In genomic region chr9:64016092-64016491, GRCm38 (mm10) we compare ENCODE assay signal across 8 mouse cellular contexts. TPM values are rescaled to one million over a fixed set of nuclear protein-coding genes. Genes with fewer than 3 reads are reported as not detected.
DNase-seq lines count a peak whose midpoint lies in the region; ATAC-seq and TF ChIP-seq lines count a peak whose summit lies in the region.
"Had no signal": no experiment of that assay in that cellular context is flagged by ENCODE, and none has a peak within 500 bp of the region (broad histone marks: within the 10 kb centered on the region; RNA-seq: fewer than 3 reads in every experiment).

No protein-coding gene starts in this region.

- H3K4me1 ChIP-seq in hindbrain, embryonic 12.5 days: peaks cover 56% of the 10 kb centered on the region
- H3K4me1 ChIP-seq in hindbrain, postnatal 0 days (ENCODE audit: insufficient read depth, low read length): peaks cover 5% of the 10 kb centered on the region; the same call in 1 of the 2 replicates
- H3K4me1 ChIP-seq in E14TG2a.4 (replicated peaks; ENCODE audit: low read depth, low read length): peaks cover 79% of the 10 kb centered on the region
- H3K4me1 ChIP-seq in embryonic facial prominence, embryonic 10.5 days: peaks cover 70% of the 10 kb centered on the region
- H3K4me1 ChIP-seq in limb, embryonic 14.5 days (ENCODE audit: control insufficient read depth, insufficient read depth, low read length): peaks cover 20% of the 10 kb centered on the region

- TF ChIP-seq CTCF in hindbrain, postnatal 0 days (IDR thresholded peaks at IDR 0.05; ENCODE audit: low read depth): no peak
- no peak for TF ChIP-seq CTCF in E14TG2a.4 (conservative IDR thresholded peaks at IDR 0.05; ENCODE audit: low read length)

- H3K27ac ChIP-seq in hindbrain, embryonic 12.5 days: no peak overlapping the region
- H3K27ac ChIP-seq in hindbrain, postnatal 0 days: no peak overlapping the region
- H3K27ac ChIP-seq in embryonic facial prominence, embryonic 10.5 days (replicated peaks): 0 out of 2 replicates have a peak overlapping the region, but pooled peaks have one; percentile 97
- no peak overlapping the region for H3K27ac ChIP-seq in limb, embryonic 14.5 days (replicated peaks; ENCODE audit: low read depth, low read length)

- no peaks in the 10 kb centered on the region for H3K9me3 ChIP-seq in hindbrain, embryonic 12.5 days (replicated peaks)
- H3K9me3 ChIP-seq in hindbrain, postnatal 0 days (ENCODE audit: low read length): 0 out of 2 replicates have a peak, but pooled peaks cover 3% of the 10 kb centered on the region
- H3K9me3 ChIP-seq in E14TG2a.4 (ENCODE audit: low read length): peaks cover 5% of the 10 kb centered on the region; the same call in 1 of the 2 replicates
- peaks cover 12% of the 10 kb centered on the region for H3K9me3 ChIP-seq in embryonic facial prominence, embryonic 10.5 days
- peaks cover 10% of the 10 kb centered on the region; the same call in 1 of the 2 replicates for H3K9me3 ChIP-seq in limb, embryonic 14.5 days (ENCODE audit: control insufficient read depth, low read length)

- peaks cover 16% of the 10 kb centered on the region for H3K36me3 ChIP-seq in hindbrain, embryonic 12.5 days
- H3K36me3 ChIP-seq in hindbrain, postnatal 0 days (ENCODE audit: insufficient read depth, low read length): no peaks in the 10 kb centered on the region
- H3K36me3 ChIP-seq in E14TG2a.4 (ENCODE audit: insufficient read depth, low read length): peaks cover 31% of the 10 kb centered on the region
- peaks cover 50% of the 10 kb centered on the region for H3K36me3 ChIP-seq in embryonic facial prominence, embryonic 10.5 days (replicated peaks)
- peaks cover 40% of the 10 kb centered on the region for H3K36me3 ChIP-seq in limb, embryonic 14.5 days (ENCODE audit: control insufficient read depth, insufficient read depth, low read length)

- no peak for ATAC-seq in hindbrain, embryonic 12.5 days (ENCODE audit: low FRiP score)
- ATAC-seq in hindbrain, postnatal 0 days: no peak
- no peak for ATAC-seq in limb, embryonic 14.5 days (ENCODE audit: low FRiP score, low read depth)
- no peak for ATAC-seq in cerebellum, adult (ENCODE audit: insufficient number of reproducible peaks, low FRiP score, low TSS enrichment)

- no peak for TF ChIP-seq POLR2A in limb, embryonic 14.5 days (IDR thresholded peaks at IDR 0.05; ENCODE audit: borderline replicate concordance, extremely low read depth, insufficient read depth, insufficient read length)

- no peak for DNase-seq in hindbrain, postnatal 0 days (ENCODE audit: low spot score)
- no peak for DNase-seq in embryonic facial prominence, embryonic 10.5 days (ENCODE audit: low spot score)
- no peak for DNase-seq in limb, embryonic 14.5 days (ENCODE audit: low spot score)
- DNase-seq in right cerebral cortex, postnatal 14 days: no peak
- DNase-seq: kidney, postnatal 36 days had no signal

- no peak overlapping the region for H3K4me3 ChIP-seq in hindbrain, embryonic 12.5 days
- H3K4me3 ChIP-seq in hindbrain, postnatal 0 days (ENCODE audit: low read length): no peak overlapping the region
- H3K4me3 ChIP-seq in E14TG2a.4 (replicated peaks; ENCODE audit: low read length): peak overlapping the region; percentile 88; the same call in 1 of the 2 replicates
- peak overlapping the region; percentile 91 for H3K4me3 ChIP-seq in embryonic facial prominence, embryonic 10.5 days
- H3K4me3 ChIP-seq in limb, embryonic 14.5 days (replicated peaks; ENCODE audit: low read length): no peak overlapping the region

- no peak overlapping the region; the same call in 1 of the 2 replicates for H3K9ac ChIP-seq in hindbrain, embryonic 12.5 days
- no peak overlapping the region for H3K9ac ChIP-seq in hindbrain, postnatal 0 days (replicated peaks; ENCODE audit: low read length)
- peak overlapping the region; percentile 38; the same call in 1 of the 2 replicates for H3K9ac ChIP-seq in limb, embryonic 14.5 days (ENCODE audit: low read depth, low read length, severe bottlenecking)

- H3K27me3 ChIP-seq in hindbrain, embryonic 12.5 days: peaks cover 23% of the 10 kb centered on the region
- H3K27me3 ChIP-seq in hindbrain, postnatal 0 days (ENCODE audit: insufficient read depth, low read length): peaks cover 15% of the 10 kb centered on the region; the same call in 1 of the 2 replicates
- H3K27me3 ChIP-seq in E14TG2a.4 (ENCODE audit: insufficient read depth, low read length): peaks cover 17% of the 10 kb centered on the region
- peaks cover 23% of the 10 kb centered on the region for H3K27me3 ChIP-seq in embryonic facial prominence, embryonic 10.5 days (replicated peaks; ENCODE audit: low read depth, poor library complexity, severe bottlenecking)
- no peaks in the 10 kb centered on the region for H3K27me3 ChIP-seq in limb, embryonic 14.5 days (ENCODE audit: control insufficient read depth, insufficient read depth, low read length)

- 38% methylated on average over 7 of the region's 7 CpGs for WGBS in hindbrain, embryonic 12.5 days
- whole genome bisulfite sequencing in hindbrain, postnatal 0 days: 40% methylated on average over 7 of the region's 7 CpGs
- 57% methylated on average over 7 of the region's 7 CpGs for WGBS in embryonic facial prominence, embryonic 10.5 days
- 63% methylated on average over 7 of the region's 7 CpGs for WGBS in limb, embryonic 14.5 days

- peak overlapping the region; percentile 13; the same call in 1 of the 2 replicates for H3K4me2 ChIP-seq in hindbrain, embryonic 12.5 days (replicated peaks)
- H3K4me2 ChIP-seq in hindbrain, postnatal 0 days (ENCODE audit: low read depth, low read length): no peak overlapping the region
- H3K4me2 ChIP-seq in limb, embryonic 14.5 days (replicated peaks; ENCODE audit: low read depth, low read length, severe bottlenecking): peak overlapping the region; percentile 72

RNA-seq across cellular contexts. Expression of gene Smad6, which starts 5.8 kb away (rescaled TPM):
- 12.4 and 13.0 TPM in 2 replicates for polyA plus RNA-seq in hindbrain, embryonic 12.5 days (2016; fragmentation: Nextera tagmentation; extraction: Ambion mirVana)
- 11.9 and 13.2 TPM in 2 replicates for total RNA-seq in hindbrain, postnatal 0 days (2014; rRNA removed)
- 1.3 and 1.7 TPM in 2 replicates for polyA plus RNA-seq in hindbrain, postnatal 0 days (2015; fragmentation: Nextera tagmentation; extraction: Ambion mirVana)
- 7.2 and 7.3 TPM in 2 replicates for polyA plus RNA-seq in embryonic facial prominence, embryonic 10.5 days (2016; fragmentation: Nextera tagmentation; extraction: Ambion mirVana)
- 23.5 and 43.1 TPM in 2 replicates for polyA plus RNA-seq in limb, embryonic 14.5 days (2012; rRNA removed)
- 12.0 and 14.7 TPM in 2 replicates for polyA plus RNA-seq in limb, embryonic 14.5 days (2014; fragmentation: Nextera tagmentation; extraction: Ambion mirVana)

Comparison
In these comparisons a context has a peak if more than half of its experiments do, and no peak if none do; other contexts are left out.
1. H3K4me3 ChIP-seq: peak in E14TG2a.4 (single experiment) and embryonic facial prominence, embryonic 10.5 days (single experiment); none in hindbrain, embryonic 12.5 days (single experiment), hindbrain, postnatal 0 days (single experiment) and limb, embryonic 14.5 days (single experiment).